Mouse (Mus musculus) bone marrow, adult 2 months (tissue): Measurements from ENCODE around the gene Grap2.

Experiments
- CTCF ChIP-seq: fragments of 200-500 bp; IDR thresholded peaks from 2 replicates; pipeline ENCODE4 v1.5.1; 2011; ENCODE audit warnings: low read length, control low read depth; ENCODE audit not compliant: control insufficient read depth, insufficient read depth
- POLR2A ChIP-seq: fragments of 200-500 bp; IDR thresholded peaks from 2 replicates; pipeline ENCODE4 v1.6.1; 2011; ENCODE audit warnings: low read depth, mild to moderate bottlenecking, control low read depth, low read length, borderline replicate concordance; ENCODE audit not compliant: control insufficient read depth

- TF ChIP-seq CTCF (no peak), POLR2A (no peak)
Observed at GRCm38 (mm10) chr15:80693492-80693891, 121.1 kb downstream of the Grap2 start.
